Mouse (Mus musculus): Measurements from ENCODE around the gene Mndal.
"Not testable (repeated sequence)": the region's sequence is repeated elsewhere in the genome, so short reads cannot be mapped to it uniquely, and the experiment has no call there.

- not testable (repeated sequence) for TF ChIP-seq CTCF (IDR thresholded peaks at IDR 0.05; ENCODE audit: low read depth, low read length); POLR2A (IDR thresholded peaks at IDR 0.05; ENCODE audit: extremely low read depth, insufficient read depth, low read length)
Measured at GRCm38 (mm10) chr1:173868586-173868985, 73.7 kb downstream of the Mndal start.
